Mouse (Mus musculus) gastrocnemius, postnatal 36 days (tissue): ENCODE results near the gene Aknad1. TPM values are rescaled to one million over a fixed set of nuclear protein-coding genes. Genes with fewer than 3 reads are reported as not detected.
A peak's percentile ranks its signal among the peaks of the same experiment; 100 is the strongest.

Experiments used
- DNase-seq, 2 experiments: peaks; one replicate each; pipeline ENCODE4 v3.0.0; 2022
- intact Hi-C: fragments of 180-260 bp; cut with DNase I; formaldehyde crosslinking; loops from one replicate; pipeline ENCODE4 v1.15.1; 2025
- total RNA-seq, 2 experiments: library from RNA; stranded (reverse); gene quantifications; 2 replicates each; pipeline ENCODE4 v1.2.3; 2021

Aknad1 gene
- total RNA-seq, 2 experiments from 2014 or later = 0.10 to 0.25 TPM

- intact Hi-C loops = no loop called here
- no peak for DNase-seq
Measured at GRCm38 (mm10) chr3:108781238-108781883, 41.9 kb downstream of the Aknad1 start.

DNA sequence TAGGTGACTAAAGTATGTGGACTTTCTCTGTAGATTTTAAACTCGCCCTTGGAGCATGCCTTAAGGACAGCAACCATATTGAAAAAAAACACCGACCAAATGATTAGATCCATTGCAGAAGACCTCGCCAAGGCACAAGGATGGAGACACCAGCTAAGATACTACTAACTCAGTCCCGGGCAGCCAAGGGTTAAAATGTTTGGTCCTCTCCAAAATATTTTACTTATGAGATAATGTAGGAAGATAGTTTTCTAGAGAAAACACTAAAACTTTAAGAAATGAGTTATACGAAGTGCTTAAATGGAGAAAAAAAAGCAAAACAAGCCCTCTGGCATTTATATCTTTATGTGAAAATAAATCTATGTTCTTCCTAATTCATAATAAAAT is 42.4 kb downstream of the Aknad1 start:
- intact Hi-C loops = no loop called here
- DNase-seq = no peak

- intact Hi-C loops = no loop called here
Measured at GRCm38 (mm10) chr3:108782364-108782895, 43.0 kb downstream of the Aknad1 start.

DNA sequence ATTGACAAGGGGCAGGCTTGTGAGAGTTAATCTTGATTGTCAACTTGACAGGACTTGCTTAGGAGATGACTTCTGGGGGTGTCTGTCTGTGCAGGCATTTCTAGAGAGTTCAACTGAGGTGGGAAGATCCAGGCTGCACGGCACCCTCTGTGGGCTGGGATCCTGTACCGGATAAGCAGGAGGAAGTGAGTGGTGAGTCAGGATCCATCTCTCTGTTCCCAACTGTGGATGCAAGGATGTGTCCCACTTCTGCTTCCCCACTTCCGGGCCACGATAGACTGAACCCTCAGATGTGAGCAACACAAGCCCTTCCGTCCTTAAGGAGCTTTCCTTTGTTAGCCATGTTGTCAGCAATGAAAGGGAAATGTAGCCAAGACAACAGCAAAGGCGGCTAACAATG is 47.1 kb downstream of the Aknad1 start:
- DNase-seq = no peak
- intact Hi-C loops = no loop called here

More at GRCm38 (mm10) chr3:108782364-108782895, 43.0 kb downstream of the Aknad1 start:
- no peak for DNase-seq

DNA sequence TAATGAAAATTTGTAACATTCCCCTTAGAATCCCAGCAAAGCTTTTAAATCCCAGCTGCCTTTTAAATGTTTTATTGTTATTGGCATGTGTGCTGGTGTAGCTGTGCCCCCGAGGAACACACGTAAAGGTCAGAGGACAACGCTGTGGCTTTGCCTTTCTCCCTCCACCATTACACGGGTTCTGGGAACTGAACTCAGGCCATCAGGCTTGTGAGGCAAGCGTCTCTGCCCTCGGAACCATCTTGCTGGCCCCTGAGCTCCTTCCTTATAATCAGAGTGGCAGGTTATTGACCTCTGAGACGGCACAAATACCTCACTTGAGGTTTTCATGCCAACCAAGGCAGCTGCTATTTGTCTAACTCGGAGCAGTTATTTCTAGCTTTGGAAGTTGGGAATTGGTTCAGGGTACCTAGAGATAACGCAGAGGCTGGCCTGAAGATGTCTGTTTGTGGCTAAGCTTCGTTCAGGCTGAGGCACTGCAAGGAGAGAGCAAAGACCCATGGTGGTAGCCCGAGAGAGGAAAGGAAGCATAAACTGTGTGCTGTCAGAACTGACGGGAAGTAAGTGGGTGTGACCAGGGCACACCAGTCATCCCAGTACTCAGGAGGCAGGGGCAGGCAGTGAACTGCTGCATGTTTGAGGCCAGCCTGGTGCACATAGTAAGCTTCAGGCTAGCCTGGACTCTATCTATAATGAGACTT is 48.4 kb downstream of the Aknad1 start:
- intact Hi-C loops = no loop called here
- DNase-seq = no peak

- no peak for DNase-seq
- intact Hi-C loops = no loop called here
Measured at GRCm38 (mm10) chr3:108788455-108788794, 49.0 kb downstream of the Aknad1 start.

DNA sequence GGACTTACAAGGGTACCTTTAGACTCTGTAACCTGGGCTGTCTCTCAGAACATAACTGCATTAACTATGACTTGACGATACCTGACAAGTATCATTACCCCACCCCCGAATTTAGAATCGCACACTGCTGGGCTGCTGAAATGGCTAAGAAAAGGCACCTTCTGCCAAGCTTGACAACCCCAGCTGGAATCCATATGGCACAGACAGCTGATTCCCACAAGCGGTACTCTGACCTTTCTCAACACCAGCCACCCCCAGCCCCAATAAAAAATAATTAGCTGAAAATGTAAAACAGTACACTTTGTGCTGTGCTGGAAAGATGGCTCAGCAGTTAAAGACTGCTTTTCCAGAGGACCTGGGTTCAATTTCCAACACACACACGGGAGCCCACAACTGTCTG is 49.8 kb downstream of the Aknad1 start:
- intact Hi-C loops = no loop called here
- DNase-seq = no peak

- intact Hi-C loops = no loop called here
- DNase-seq = no peak
Measured at GRCm38 (mm10) chr3:108790499-108790898, 51.0 kb downstream of the Aknad1 start.

DNA sequence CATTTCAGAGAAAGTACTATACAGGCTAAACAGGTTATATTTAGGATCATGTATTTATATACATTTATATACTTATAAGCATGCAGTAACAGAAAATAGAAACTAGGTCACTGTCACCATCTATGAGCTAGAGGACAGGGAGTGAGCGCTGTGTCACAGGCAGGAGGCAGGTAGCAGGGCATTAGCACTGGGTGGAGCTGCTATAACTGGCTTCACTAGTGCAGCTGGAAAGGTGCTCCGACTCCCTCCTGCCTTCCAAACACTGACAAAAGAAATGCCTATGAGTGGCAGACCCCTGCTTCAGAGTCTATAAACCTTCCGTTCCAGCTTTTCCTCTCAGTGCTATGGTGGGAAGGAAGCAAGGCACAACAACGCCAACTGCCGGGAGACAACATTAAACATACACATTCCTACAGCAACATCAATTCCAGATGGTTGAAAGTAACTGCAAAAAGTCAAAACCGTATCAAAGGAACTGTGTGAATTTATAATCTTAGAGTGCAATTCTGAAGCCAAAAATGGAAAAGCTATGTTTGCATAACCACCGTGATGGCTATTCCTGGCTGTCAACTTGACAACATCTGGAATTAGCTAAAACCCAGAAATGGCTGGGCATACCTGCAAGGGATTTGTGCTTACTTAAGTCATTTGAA is 51.7 kb downstream of the Aknad1 start:
- intact Hi-C loops = no loop called here
- DNase-seq = no peak

DNA sequence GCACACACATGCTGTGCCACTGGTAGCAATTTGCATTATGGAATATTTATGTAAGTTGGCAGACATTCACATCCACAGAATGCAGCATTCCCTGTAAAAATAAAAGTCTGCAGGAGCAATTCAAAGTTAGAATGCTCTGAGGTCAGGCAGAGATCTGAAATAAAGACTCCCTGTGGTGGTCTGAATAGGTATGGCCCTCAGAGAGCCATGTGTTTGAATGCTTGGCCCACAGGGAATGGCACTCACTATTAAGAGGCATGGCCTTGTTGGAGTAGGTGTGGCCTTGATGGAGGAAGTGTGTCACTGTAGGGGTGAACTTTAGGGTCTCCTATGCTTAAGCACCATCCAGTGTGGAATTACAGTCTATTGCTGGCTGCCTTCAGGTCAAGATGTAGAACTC is 53.0 kb downstream of the Aknad1 start:
- DNase-seq = no peak

DNA sequence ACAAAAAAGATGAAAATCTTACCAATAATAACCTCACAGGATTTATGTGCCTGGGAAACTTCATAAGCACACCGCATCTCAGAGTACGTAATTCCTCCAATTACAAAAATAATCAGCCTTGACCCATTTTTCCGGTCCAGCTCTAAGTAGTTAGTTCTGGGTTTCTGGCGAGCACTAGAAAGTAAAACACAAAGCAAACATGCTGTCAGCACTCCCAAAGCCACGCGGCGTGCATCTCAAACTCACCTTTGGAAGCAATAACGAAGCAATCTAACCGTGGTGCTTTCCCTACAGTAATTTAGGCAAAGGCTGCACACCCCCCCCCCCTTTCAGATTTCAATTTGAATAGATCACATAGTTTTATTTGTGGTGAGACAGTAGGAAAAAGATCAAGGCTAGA is 55.3 kb downstream of the Aknad1 start:
- DNase-seq = no peak
- intact Hi-C loops = no loop called here

More for the DNA sequence above, 53.0 kb downstream of the Aknad1 start:
- intact Hi-C loops = no loop called here

GRCm38 (mm10) chr3:108795554-108796299 is 56.3 kb downstream of the Aknad1 start:
- intact Hi-C loops = no loop called here
- no peak for DNase-seq

DNA sequence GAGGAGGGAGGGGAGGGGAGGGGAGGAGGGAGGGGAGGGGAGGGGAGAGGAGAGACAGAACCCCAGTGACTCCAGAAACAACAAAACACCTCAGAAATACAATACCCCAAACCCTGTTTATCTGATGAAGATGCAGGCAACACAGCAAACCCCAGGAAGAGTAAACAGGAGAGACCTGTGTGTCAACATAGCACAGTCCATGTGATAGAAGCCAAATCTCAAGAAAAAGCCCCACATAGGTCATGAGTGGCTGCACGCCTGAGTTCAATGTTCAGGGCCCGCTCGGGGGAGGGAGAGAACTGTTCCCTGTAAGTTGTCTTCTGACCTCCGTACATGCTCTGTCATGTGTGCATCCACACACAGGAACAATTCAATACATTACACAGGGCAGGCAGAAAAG is 56.9 kb downstream of the Aknad1 start:
- intact Hi-C loops = no loop called here
- no peak for DNase-seq

DNA sequence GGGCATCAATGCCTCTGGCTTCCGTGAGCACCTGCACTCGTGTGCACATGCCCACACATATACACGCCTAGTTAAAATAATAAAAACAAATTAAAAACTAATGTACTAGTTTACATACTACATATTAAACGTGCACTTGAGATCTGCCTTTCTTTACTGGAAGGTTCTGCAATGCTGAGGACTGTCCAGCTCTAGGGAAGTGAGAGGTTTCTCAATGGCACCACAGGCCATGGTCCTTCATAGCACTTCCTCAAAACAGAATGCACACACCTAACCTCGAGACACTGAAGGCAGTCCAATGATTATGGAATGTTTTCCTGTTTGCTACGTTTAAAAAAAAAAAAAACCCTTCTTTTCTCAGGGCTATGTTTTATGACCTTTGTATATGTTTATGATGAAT is 58.3 kb downstream of the Aknad1 start:
- no peak for DNase-seq
- intact Hi-C loops = no loop called here

- intact Hi-C loops = no loop called here
Measured at GRCm38 (mm10) chr3:108798375-108798774, 58.9 kb downstream of the Aknad1 start.

GRCm38 (mm10) chr3:108805622-108806021 is 66.2 kb downstream of the Aknad1 start:
- intact Hi-C loops = no loop called here
- no peak for DNase-seq

More at GRCm38 (mm10) chr3:108798375-108798774, 58.9 kb downstream of the Aknad1 start:
- no peak for DNase-seq

GRCm38 (mm10) chr3:108810747-108811263 is 71.3 kb downstream of the Aknad1 start:
- intact Hi-C loops = no loop called here
- DNase-seq = no peak

- intact Hi-C loops = loop anchor here (5.0 kb wide), 1 partner anchor 1327 kb away; the partner anchor contains the start of gene Ntng1
- no peak for DNase-seq
Measured at GRCm38 (mm10) chr3:108815631-108816030, 76.2 kb downstream of the Aknad1 start.

GRCm38 (mm10) chr3:108830493-108830892 is 91.0 kb downstream of the Aknad1 start:
- DNase-seq = peak; percentile 23 to 29

GRCm38 (mm10) chr3:108831750-108832149 is 92.3 kb downstream of the Aknad1 start:
- intact Hi-C loops = no loop called here

More at GRCm38 (mm10) chr3:108830493-108830892, 91.0 kb downstream of the Aknad1 start:
- intact Hi-C loops = no loop called here

More at GRCm38 (mm10) chr3:108831750-108832149, 92.3 kb downstream of the Aknad1 start:
- no peak for DNase-seq
